Mouse (Mus musculus): ENCODE results near the gene Klkb1. TPM values are rescaled to one million over a fixed set of nuclear protein-coding genes. Genes with fewer than 3 reads are reported as not detected.

The Klkb1 gene
- polyA plus RNA-seq, 1 experiment from 2014 or later, result not detected

- Histone ChIP-seq H3K4me3 (ENCODE audit: low read depth, low read length) (no peak overlapping the region), H3K4me2 (no peak overlapping the region), H3K9me3 (replicated peaks; ENCODE audit: control insufficient read depth, low read length) (no peaks in the 10 kb centered on the region), H3K27me3 (ENCODE audit: control insufficient read depth, insufficient read depth, low read length) (no peaks in the 10 kb centered on the region), H3K9ac (ENCODE audit: low read depth, low read length) (no peak overlapping the region), H3K27ac (ENCODE audit: low read depth, low read length) (no peak overlapping the region), H3K36me3 (ENCODE audit: control insufficient read depth, insufficient read depth, low read length) (no peaks in the 10 kb centered on the region), H3K4me1 (ENCODE audit: control insufficient read depth, insufficient read depth, low read length) (no peaks in the 10 kb centered on the region)
- 70% methylated on average over 3 of the region's 3 CpGs for WGBS (ENCODE audit: insufficient replicate concordance)
- ATAC-seq (replicated peaks; ENCODE audit: insufficient number of reproducible peaks, low FRiP score, low TSS enrichment), result no peak
These were observed 31.8 kb downstream of the Klkb1 start for GRCm38 (mm10) chr8:45262851-45263250.

- H3K4me3 ChIP-seq (ENCODE audit: low read depth, low read length), result no peak within 1 kb of the TSS
- H3K27me3 ChIP-seq (ENCODE audit: control insufficient read depth, insufficient read depth, low read length), result no peaks in the 10 kb centered on the region
- no peaks in the 10 kb centered on the region for H3K4me1 ChIP-seq (ENCODE audit: control insufficient read depth, insufficient read depth, low read length)
- no peaks in the 10 kb centered on the region for H3K9me3 ChIP-seq (replicated peaks; ENCODE audit: control insufficient read depth, low read length)
- no peak for ATAC-seq (replicated peaks; ENCODE audit: insufficient number of reproducible peaks, low FRiP score, low TSS enrichment)
- no peak within 1 kb of the TSS for H3K9ac ChIP-seq (ENCODE audit: low read depth, low read length)
- no peak within 1 kb of the TSS for H3K4me2 ChIP-seq
- no peak within 1 kb of the TSS for H3K27ac ChIP-seq (ENCODE audit: low read depth, low read length)
- WGBS (ENCODE audit: insufficient replicate concordance), result 70% methylated on average over 10 of the region's 10 CpGs
- H3K36me3 ChIP-seq (ENCODE audit: control insufficient read depth, insufficient read depth, low read length), result no peaks in the 10 kb centered on the region
These were observed 32.7 kb downstream of the Klkb1 start, which contains the start of gene F11 for GRCm38 (mm10) chr8:45261920-45262319. F11 (minus strand) TSS chr8:45262031.

GRCm38 (mm10) chr8:45258421-45258820 lies 36.2 kb downstream of the Klkb1 start:
- Histone ChIP-seq H3K9ac (ENCODE audit: low read depth, low read length) (no peak overlapping the region), H3K4me2 (no peak overlapping the region), H3K9me3 (replicated peaks; ENCODE audit: control insufficient read depth, low read length) (no peaks in the 10 kb centered on the region), H3K4me1 (ENCODE audit: control insufficient read depth, insufficient read depth, low read length) (no peaks in the 10 kb centered on the region), H3K4me3 (ENCODE audit: low read depth, low read length) (no peak overlapping the region), H3K36me3 (ENCODE audit: control insufficient read depth, insufficient read depth, low read length) (no peaks in the 10 kb centered on the region), H3K27ac (ENCODE audit: low read depth, low read length) (no peak overlapping the region), H3K27me3 (ENCODE audit: control insufficient read depth, insufficient read depth, low read length) (no peaks in the 10 kb centered on the region)
- no peak for ATAC-seq (replicated peaks; ENCODE audit: insufficient number of reproducible peaks, low FRiP score, low TSS enrichment)
- WGBS (ENCODE audit: insufficient replicate concordance), result 77% methylated on average over 8 of the region's 8 CpGs

DNA sequence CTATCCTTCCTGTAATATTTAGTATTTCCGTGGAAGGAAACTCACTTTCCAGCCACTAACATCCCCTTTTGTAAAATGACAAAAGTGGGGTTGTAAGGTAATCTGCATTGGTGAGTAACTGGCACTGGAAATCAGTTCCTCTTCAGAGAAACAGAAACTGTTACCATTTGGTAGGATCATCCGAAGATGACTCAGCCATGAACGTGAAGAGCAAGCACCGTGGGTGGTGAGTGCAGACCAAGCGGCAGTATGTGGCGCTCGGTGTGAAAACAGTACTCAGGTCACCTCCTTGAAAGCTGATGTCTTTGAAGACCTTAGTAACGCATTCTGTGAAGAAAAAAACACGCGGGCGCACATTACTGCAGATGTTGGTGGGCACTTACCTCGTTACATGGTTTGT lies 39.6 kb downstream of the Klkb1 start:
- Histone ChIP-seq H3K36me3 (ENCODE audit: control insufficient read depth, insufficient read depth, low read length) (no peaks in the 10 kb centered on the region), H3K9me3 (replicated peaks; ENCODE audit: control insufficient read depth, low read length) (no peaks in the 10 kb centered on the region), H3K4me3 (ENCODE audit: low read depth, low read length) (no peak overlapping the region), H3K27ac (ENCODE audit: low read depth, low read length) (no peak overlapping the region), H3K9ac (ENCODE audit: low read depth, low read length) (no peak overlapping the region), H3K4me2 (no peak overlapping the region), H3K27me3 (ENCODE audit: control insufficient read depth, insufficient read depth, low read length) (no peaks in the 10 kb centered on the region), H3K4me1 (ENCODE audit: control insufficient read depth, insufficient read depth, low read length) (no peaks in the 10 kb centered on the region)
- ATAC-seq (replicated peaks; ENCODE audit: insufficient number of reproducible peaks, low FRiP score, low TSS enrichment), result no peak
- WGBS (ENCODE audit: insufficient replicate concordance), result 80% methylated on average over 12 of the region's 12 CpGs

GRCm38 (mm10) chr8:45254194-45254842 lies 40.3 kb downstream of the Klkb1 start:
- Histone ChIP-seq H3K4me3 (ENCODE audit: low read depth, low read length) (no peak overlapping the region), H3K27ac (ENCODE audit: low read depth, low read length) (no peak overlapping the region), H3K4me2 (no peak overlapping the region), H3K9ac (ENCODE audit: low read depth, low read length) (no peak overlapping the region), H3K9me3 (replicated peaks; ENCODE audit: control insufficient read depth, low read length) (no peaks in the 10 kb centered on the region), H3K27me3 (ENCODE audit: control insufficient read depth, insufficient read depth, low read length) (no peaks in the 10 kb centered on the region), H3K4me1 (ENCODE audit: control insufficient read depth, insufficient read depth, low read length) (no peaks in the 10 kb centered on the region), H3K36me3 (ENCODE audit: control insufficient read depth, insufficient read depth, low read length) (no peaks in the 10 kb centered on the region)
- 78% methylated on average over 8 of the region's 8 CpGs for WGBS (ENCODE audit: insufficient replicate concordance)
- ATAC-seq (replicated peaks; ENCODE audit: insufficient number of reproducible peaks, low FRiP score, low TSS enrichment), result no peak

DNA sequence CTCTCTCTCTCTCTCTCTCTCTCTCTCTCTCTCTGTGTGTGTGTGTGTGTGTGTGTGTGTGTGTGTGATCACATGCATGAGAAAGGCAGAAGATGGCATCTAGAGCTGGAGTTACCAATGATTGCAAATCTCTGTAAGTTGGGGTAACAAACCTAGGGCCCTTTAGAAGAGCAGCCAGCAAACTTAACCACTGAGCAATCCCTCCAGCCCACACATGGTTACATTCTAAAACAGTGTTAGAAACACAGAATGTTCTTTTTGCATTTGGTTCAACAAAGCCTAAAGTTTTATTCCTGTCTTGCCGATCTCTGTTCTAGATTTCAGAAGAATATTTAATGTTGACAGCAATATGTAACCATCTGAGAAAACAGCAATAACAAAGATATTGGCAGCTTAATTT lies 41.1 kb downstream of the Klkb1 start:
- Histone ChIP-seq H3K27ac (ENCODE audit: low read depth, low read length) (no peak overlapping the region), H3K4me1 (ENCODE audit: control insufficient read depth, insufficient read depth, low read length) (no peaks in the 10 kb centered on the region), H3K4me2 (no peak overlapping the region), H3K36me3 (ENCODE audit: control insufficient read depth, insufficient read depth, low read length) (no peaks in the 10 kb centered on the region), H3K27me3 (ENCODE audit: control insufficient read depth, insufficient read depth, low read length) (no peaks in the 10 kb centered on the region), H3K9ac (ENCODE audit: low read depth, low read length) (no peak overlapping the region), H3K4me3 (ENCODE audit: low read depth, low read length) (no peak overlapping the region), H3K9me3 (replicated peaks; ENCODE audit: control insufficient read depth, low read length) (no peaks in the 10 kb centered on the region)
- WGBS (ENCODE audit: insufficient replicate concordance), result 92% methylated on average over 1 of the region's 1 CpGs
- no peak for ATAC-seq (replicated peaks; ENCODE audit: insufficient number of reproducible peaks, low FRiP score, low TSS enrichment)

GRCm38 (mm10) chr8:45253111-45253510 lies 41.5 kb downstream of the Klkb1 start:
- 50% methylated on average over 2 of the region's 2 CpGs for WGBS (ENCODE audit: insufficient replicate concordance)
- no peaks in the 10 kb centered on the region for H3K27me3 ChIP-seq (ENCODE audit: control insufficient read depth, insufficient read depth, low read length)
- H3K9me3 ChIP-seq (replicated peaks; ENCODE audit: control insufficient read depth, low read length), result no peaks in the 10 kb centered on the region
- H3K9ac ChIP-seq (ENCODE audit: low read depth, low read length), result no peak overlapping the region
- ATAC-seq (replicated peaks; ENCODE audit: insufficient number of reproducible peaks, low FRiP score, low TSS enrichment), result no peak
- no peak overlapping the region for H3K4me3 ChIP-seq (ENCODE audit: low read depth, low read length)
- no peaks in the 10 kb centered on the region for H3K4me1 ChIP-seq (ENCODE audit: control insufficient read depth, insufficient read depth, low read length)
- H3K36me3 ChIP-seq (ENCODE audit: control insufficient read depth, insufficient read depth, low read length), result no peaks in the 10 kb centered on the region
- no peak overlapping the region for H3K4me2 ChIP-seq
- H3K27ac ChIP-seq (ENCODE audit: low read depth, low read length), result no peak overlapping the region

- no peak overlapping the region for H3K4me2 ChIP-seq
- H3K27ac ChIP-seq (ENCODE audit: low read depth, low read length), result no peak overlapping the region
- no peaks in the 10 kb centered on the region for H3K9me3 ChIP-seq (replicated peaks; ENCODE audit: control insufficient read depth, low read length)
- 59% methylated on average over 7 of the region's 7 CpGs for WGBS (ENCODE audit: insufficient replicate concordance)
- no peak overlapping the region for H3K9ac ChIP-seq (ENCODE audit: low read depth, low read length)
- H3K4me3 ChIP-seq (ENCODE audit: low read depth, low read length), result no peak overlapping the region
- no peak for ATAC-seq (replicated peaks; ENCODE audit: insufficient number of reproducible peaks, low FRiP score, low TSS enrichment)
- no peaks in the 10 kb centered on the region for H3K36me3 ChIP-seq (ENCODE audit: control insufficient read depth, insufficient read depth, low read length)
- H3K4me1 ChIP-seq (ENCODE audit: control insufficient read depth, insufficient read depth, low read length), result no peaks in the 10 kb centered on the region
- H3K27me3 ChIP-seq (ENCODE audit: control insufficient read depth, insufficient read depth, low read length), result no peaks in the 10 kb centered on the region
These were observed 48.4 kb downstream of the Klkb1 start for GRCm38 (mm10) chr8:45246307-45246706.

DNA sequence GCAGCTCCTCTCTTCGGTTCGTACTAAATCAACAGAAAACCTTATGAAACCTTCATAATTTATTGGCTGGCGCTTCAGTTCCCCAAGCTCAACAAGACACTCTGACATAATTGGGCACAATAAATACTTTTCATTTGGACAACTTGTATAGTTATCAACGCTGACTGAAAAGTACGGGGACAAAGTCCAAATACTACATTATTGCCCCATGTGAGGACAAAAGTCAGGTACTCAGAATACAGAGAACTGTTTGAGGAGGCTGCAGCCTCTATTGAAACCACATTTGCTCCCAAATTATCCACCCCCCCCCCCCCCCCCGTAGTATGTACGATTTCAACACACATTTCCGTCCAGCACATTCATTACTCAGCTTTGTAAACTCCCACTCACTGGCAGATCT lies 55.3 kb downstream of the Klkb1 start:
- no peaks in the 10 kb centered on the region for H3K36me3 ChIP-seq (ENCODE audit: control insufficient read depth, insufficient read depth, low read length)
- no peak for ATAC-seq (replicated peaks; ENCODE audit: insufficient number of reproducible peaks, low FRiP score, low TSS enrichment)
- no peak overlapping the region for H3K4me2 ChIP-seq
- no peaks in the 10 kb centered on the region for H3K27me3 ChIP-seq (ENCODE audit: control insufficient read depth, insufficient read depth, low read length)
- no peak overlapping the region for H3K4me3 ChIP-seq (ENCODE audit: low read depth, low read length)
- H3K27ac ChIP-seq (ENCODE audit: low read depth, low read length), result no peak overlapping the region
- H3K4me1 ChIP-seq (ENCODE audit: control insufficient read depth, insufficient read depth, low read length), result no peaks in the 10 kb centered on the region
- 80% methylated on average over 8 of the region's 8 CpGs for WGBS (ENCODE audit: insufficient replicate concordance)
- no peak overlapping the region for H3K9ac ChIP-seq (ENCODE audit: low read depth, low read length)
- no peaks in the 10 kb centered on the region for H3K9me3 ChIP-seq (replicated peaks; ENCODE audit: control insufficient read depth, low read length)
